Mouse (Mus musculus) testis, adult 2 months (tissue): Measurements from ENCODE around the gene Dnajb11.

ENCODE experiments used
- CTCF ChIP-seq: fragments of 200-500 bp; IDR thresholded peaks from 2 replicates; pipeline ENCODE4 v1.5.1; 2012; ENCODE audit warnings: low read depth, mild to moderate bottlenecking, inconsistent platforms, low read length, moderate library complexity; ENCODE audit not compliant: control insufficient read depth, insufficient read depth, insufficient replicate concordance
- POLR2A ChIP-seq: fragments of 200-500 bp; IDR thresholded peaks from 2 replicates; pipeline ENCODE4 v1.6.1; 2012; ENCODE audit warnings: low read depth, mild to moderate bottlenecking, inconsistent platforms, low read length, moderate library complexity; ENCODE audit not compliant: control insufficient read depth

- TF ChIP-seq CTCF (no peak), POLR2A (no peak)
Observed at GRCm38 (mm10) chr16:22886726-22887125, 29.1 kb downstream of the Dnajb11 start.
